Mouse (Mus musculus) c-Kit-positive CD71-negative TER-119-negative erythroid progenitor cells, embryonic 14.5 days (primary cell): ENCODE data around the gene Sertad2.

ENCODE experiments used
- DNase-seq: peaks from one replicate; pipeline ENCODE4 v3.0.0-alpha.2; 2013; ENCODE audit warnings: low read depth

Sertad2 gene

GRCm38 (mm10) chr11:20646142-20646541, 103.1 kb downstream of the Sertad2 start:
- DNase-seq: no peak

GRCm38 (mm10) chr11:20646986-20647726, 104.1 kb downstream of the Sertad2 start:
- DNase-seq: no peak

GRCm38 (mm10) chr11:20647902-20648625, 105.0 kb downstream of the Sertad2 start:
- DNase-seq: no peak

- no peak for DNase-seq
Observed at GRCm38 (mm10) chr11:20649477-20649876, 106.4 kb downstream of the Sertad2 start.

GRCm38 (mm10) chr11:20650006-20650639, 107.1 kb downstream of the Sertad2 start:
- no peak for DNase-seq

GRCm38 (mm10) chr11:20651166-20651565, 108.1 kb downstream of the Sertad2 start:
- no peak for DNase-seq

GRCm38 (mm10) chr11:20655795-20656710, 113.0 kb downstream of the Sertad2 start:
- DNase-seq: no peak

GRCm38 (mm10) chr11:20656711-20657057, 113.6 kb downstream of the Sertad2 start:
- no peak for DNase-seq

- no peak for DNase-seq
Observed at GRCm38 (mm10) chr11:20659094-20659493, 116.0 kb downstream of the Sertad2 start.

GRCm38 (mm10) chr11:20660111-20661097, 117.4 kb downstream of the Sertad2 start:
- no peak for DNase-seq

GRCm38 (mm10) chr11:20661652-20662051, 118.6 kb downstream of the Sertad2 start:
- DNase-seq: peak; percentile 32

- DNase-seq: no peak
Observed at GRCm38 (mm10) chr11:20662811-20663210, 119.8 kb downstream of the Sertad2 start.

- DNase-seq: no peak
Observed at GRCm38 (mm10) chr11:20663580-20664198, 120.6 kb downstream of the Sertad2 start.

- no peak for DNase-seq
Observed at GRCm38 (mm10) chr11:20664878-20665277, 121.8 kb downstream of the Sertad2 start.

GRCm38 (mm10) chr11:20671789-20672392, 128.8 kb downstream of the Sertad2 start:
- no peak for DNase-seq

GRCm38 (mm10) chr11:20672513-20672912, 129.5 kb downstream of the Sertad2 start:
- no peak for DNase-seq

GRCm38 (mm10) chr11:20679396-20679795, 136.3 kb downstream of the Sertad2 start:
- DNase-seq: no peak

GRCm38 (mm10) chr11:20680781-20681180, 137.7 kb downstream of the Sertad2 start:
- no peak for DNase-seq

GRCm38 (mm10) chr11:20681679-20682078, 138.6 kb downstream of the Sertad2 start:
- no peak for DNase-seq

- DNase-seq: peak; percentile 56
Observed at GRCm38 (mm10) chr11:20691000-20691399, 147.9 kb downstream of the Sertad2 start.
